Mouse (Mus musculus): ENCODE measurements around the gene Gm36210.

Gm36210 gene

DNA sequence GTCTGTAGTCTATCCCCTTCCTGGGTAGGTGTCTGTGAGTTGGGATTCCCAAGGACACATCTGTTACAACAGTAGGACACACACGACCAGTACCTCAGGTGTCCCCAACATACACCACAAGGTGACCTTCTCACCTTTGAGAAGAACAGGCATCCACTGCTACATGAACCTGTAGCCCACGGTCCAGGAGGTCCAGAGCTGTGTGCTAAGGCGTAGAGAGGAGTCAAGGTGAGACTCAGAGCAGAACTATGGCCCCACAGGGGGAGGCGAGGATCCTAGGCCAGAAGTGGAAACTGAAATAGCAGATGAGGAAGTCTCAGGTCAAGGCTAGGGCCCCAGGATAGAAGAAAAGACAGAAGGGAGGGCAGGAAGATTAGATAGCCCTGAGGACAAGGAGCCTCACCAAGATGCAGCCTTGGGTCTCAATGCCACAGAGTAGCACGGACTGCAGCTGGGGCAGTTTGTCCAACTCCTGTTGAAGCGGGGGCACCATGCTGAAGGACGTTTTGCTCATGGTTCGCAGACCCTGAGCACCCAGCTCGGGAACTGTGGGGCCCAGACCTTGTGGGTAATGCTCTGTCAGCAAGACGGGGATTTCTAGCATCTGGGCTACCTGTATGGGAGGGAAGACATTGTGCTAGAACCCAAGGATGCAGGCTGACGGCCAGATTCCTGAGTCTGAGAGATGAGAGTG, 55.5 kb downstream of the Gm36210 start:
- no peak for DNase-seq (ENCODE audit: low read depth in 1 of 2, low spot score in 2 of 2)

DNA sequence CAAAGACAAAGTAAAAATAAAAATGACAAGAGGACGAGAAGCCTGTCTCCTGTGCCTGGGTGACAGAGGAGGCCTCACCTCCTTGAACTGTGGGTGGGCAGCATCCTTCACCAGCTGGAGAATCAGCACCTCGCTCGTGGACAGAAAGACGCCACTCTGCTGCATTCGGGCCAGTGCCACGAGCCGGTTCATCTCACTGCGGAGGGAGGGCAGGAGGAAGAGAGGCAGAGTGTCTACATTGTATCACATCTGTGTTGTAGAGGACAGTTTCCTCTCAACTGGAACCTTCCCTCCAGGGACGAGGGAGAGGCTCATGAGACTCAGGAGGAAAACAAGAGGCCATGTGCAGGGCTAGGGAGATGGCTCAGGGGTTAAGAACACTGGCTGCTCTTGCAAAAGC, 56.9 kb downstream of the Gm36210 start:
- DNase-seq (ENCODE audit: low read depth in 1 of 2, low spot score in 2 of 2), result no peak

Measured in monocyte, adult 2 months (primary cell).